Mouse (Mus musculus): ENCODE results near the gene Sorcs1. TPM values are rescaled to one million over a fixed set of nuclear protein-coding genes. Genes with fewer than 3 reads are reported as not detected.

The Sorcs1 gene
- polyA plus RNA-seq, 1 experiment from 2014 or later = 0.38 TPM

- no peaks in the 10 kb centered on the region for H3K4me1 ChIP-seq (ENCODE audit: control insufficient read depth, low read depth, low read length)
- no peaks in the 10 kb centered on the region for H3K9me3 ChIP-seq (replicated peaks; ENCODE audit: control insufficient read depth, low read length)
- no peak overlapping the region for H3K4me3 ChIP-seq (ENCODE audit: low read depth, low read length)
- 71% methylated on average over 5 of the region's 5 CpGs for WGBS (ENCODE audit: insufficient replicate concordance)
- H3K27ac ChIP-seq (ENCODE audit: low read length) = no peak overlapping the region
- no peak for ATAC-seq (ENCODE audit: low read depth)
- H3K9ac ChIP-seq (ENCODE audit: low read depth, low read length) = no peak overlapping the region
- H3K36me3 ChIP-seq (ENCODE audit: control insufficient read depth, insufficient read depth) = no peaks in the 10 kb centered on the region
- no peak overlapping the region for H3K4me2 ChIP-seq (ENCODE audit: low read depth, low read length)
- H3K27me3 ChIP-seq (ENCODE audit: control insufficient read depth, insufficient read depth, low read depth, low read length) = no peaks in the 10 kb centered on the region
Observed at GRCm38 (mm10) chr19:50486345-50486744, 192.1 kb downstream of the Sorcs1 start.

GRCm38 (mm10) chr19:50476774-50477173 lies 201.7 kb downstream of the Sorcs1 start:
- 39% methylated on average over 6 of the region's 6 CpGs for WGBS (ENCODE audit: insufficient replicate concordance)
- no peak for ATAC-seq (ENCODE audit: low read depth)

GRCm38 (mm10) chr19:50468592-50468991 lies 209.9 kb downstream of the Sorcs1 start:
- Histone ChIP-seq H3K36me3 (ENCODE audit: control insufficient read depth, insufficient read depth) (no peaks in the 10 kb centered on the region), H3K27ac (ENCODE audit: low read length) (no peak overlapping the region), H3K9me3 (replicated peaks; ENCODE audit: control insufficient read depth, low read length) (no peaks in the 10 kb centered on the region), H3K9ac (ENCODE audit: low read depth, low read length) (no peak overlapping the region), H3K27me3 (ENCODE audit: control insufficient read depth, insufficient read depth, low read depth, low read length) (no peaks in the 10 kb centered on the region), H3K4me1 (ENCODE audit: control insufficient read depth, low read depth, low read length) (no peaks in the 10 kb centered on the region), H3K4me3 (ENCODE audit: low read depth, low read length) (no peak overlapping the region), H3K4me2 (ENCODE audit: low read depth, low read length) (no peak overlapping the region)
- ATAC-seq (ENCODE audit: low read depth) = no peak
- 69% methylated on average over 3 of the region's 3 CpGs for WGBS (ENCODE audit: insufficient replicate concordance)

More at GRCm38 (mm10) chr19:50476774-50477173, 201.7 kb downstream of the Sorcs1 start:
- Histone ChIP-seq H3K9ac (ENCODE audit: low read depth, low read length) (no peak overlapping the region), H3K27me3 (ENCODE audit: control insufficient read depth, insufficient read depth, low read depth, low read length) (no peaks in the 10 kb centered on the region), H3K4me2 (ENCODE audit: low read depth, low read length) (no peak overlapping the region), H3K4me3 (ENCODE audit: low read depth, low read length) (no peak overlapping the region), H3K36me3 (ENCODE audit: control insufficient read depth, insufficient read depth) (no peaks in the 10 kb centered on the region), H3K4me1 (ENCODE audit: control insufficient read depth, low read depth, low read length) (no peaks in the 10 kb centered on the region), H3K9me3 (replicated peaks; ENCODE audit: control insufficient read depth, low read length) (no peaks in the 10 kb centered on the region), H3K27ac (ENCODE audit: low read length) (no peak overlapping the region)

GRCm38 (mm10) chr19:50464811-50465210 lies 213.6 kb downstream of the Sorcs1 start:
- Histone ChIP-seq H3K27me3 (ENCODE audit: control insufficient read depth, insufficient read depth, low read depth, low read length) (no peaks in the 10 kb centered on the region), H3K4me2 (ENCODE audit: low read depth, low read length) (no peak overlapping the region), H3K27ac (ENCODE audit: low read length) (no peak overlapping the region), H3K4me3 (ENCODE audit: low read depth, low read length) (no peak overlapping the region), H3K9me3 (replicated peaks; ENCODE audit: control insufficient read depth, low read length) (no peaks in the 10 kb centered on the region), H3K4me1 (ENCODE audit: control insufficient read depth, low read depth, low read length) (no peaks in the 10 kb centered on the region), H3K9ac (ENCODE audit: low read depth, low read length) (no peak overlapping the region), H3K36me3 (ENCODE audit: control insufficient read depth, insufficient read depth) (no peaks in the 10 kb centered on the region)
- no peak for ATAC-seq (ENCODE audit: low read depth)
- WGBS (ENCODE audit: insufficient replicate concordance) = 49% methylated on average over 6 of the region's 6 CpGs

GRCm38 (mm10) chr19:50458581-50458980 lies 219.9 kb downstream of the Sorcs1 start:
- no peak for ATAC-seq (ENCODE audit: low read depth)
- no peak overlapping the region for H3K9ac ChIP-seq (ENCODE audit: low read depth, low read length)
- H3K9me3 ChIP-seq (replicated peaks; ENCODE audit: control insufficient read depth, low read length) = no peaks in the 10 kb centered on the region
- no peak overlapping the region for H3K4me2 ChIP-seq (ENCODE audit: low read depth, low read length)
- H3K36me3 ChIP-seq (ENCODE audit: control insufficient read depth, insufficient read depth) = no peaks in the 10 kb centered on the region
- no peaks in the 10 kb centered on the region for H3K4me1 ChIP-seq (ENCODE audit: control insufficient read depth, low read depth, low read length)
- no peaks in the 10 kb centered on the region for H3K27me3 ChIP-seq (ENCODE audit: control insufficient read depth, insufficient read depth, low read depth, low read length)
- no peak overlapping the region for H3K4me3 ChIP-seq (ENCODE audit: low read depth, low read length)
- WGBS (ENCODE audit: insufficient replicate concordance) = 71% methylated on average over 5 of the region's 5 CpGs
- H3K27ac ChIP-seq (ENCODE audit: low read length) = no peak overlapping the region

GRCm38 (mm10) chr19:50457275-50457892 lies 221.1 kb downstream of the Sorcs1 start:
- H3K4me1 ChIP-seq (ENCODE audit: control insufficient read depth, low read depth, low read length) = no peaks in the 10 kb centered on the region
- no peak for ATAC-seq (ENCODE audit: low read depth)
- H3K9me3 ChIP-seq (replicated peaks; ENCODE audit: control insufficient read depth, low read length) = no peaks in the 10 kb centered on the region
- no peak overlapping the region for H3K27ac ChIP-seq (ENCODE audit: low read length)
- WGBS (ENCODE audit: insufficient replicate concordance) = 43% methylated on average over 5 of the region's 5 CpGs
- H3K4me3 ChIP-seq (ENCODE audit: low read depth, low read length) = no peak overlapping the region
- H3K27me3 ChIP-seq (ENCODE audit: control insufficient read depth, insufficient read depth, low read depth, low read length) = no peaks in the 10 kb centered on the region
- no peak overlapping the region for H3K4me2 ChIP-seq (ENCODE audit: low read depth, low read length)
- H3K36me3 ChIP-seq (ENCODE audit: control insufficient read depth, insufficient read depth) = no peaks in the 10 kb centered on the region
- H3K9ac ChIP-seq (ENCODE audit: low read depth, low read length) = no peak overlapping the region

- no peak overlapping the region for H3K27ac ChIP-seq (ENCODE audit: low read length)
Observed at GRCm38 (mm10) chr19:50441099-50441498, 237.3 kb downstream of the Sorcs1 start.

GRCm38 (mm10) chr19:50440246-50440910 lies 238.1 kb downstream of the Sorcs1 start:
- H3K4me3 ChIP-seq (ENCODE audit: low read depth, low read length) = no peak overlapping the region
- no peak overlapping the region for H3K27ac ChIP-seq (ENCODE audit: low read length)
- H3K9me3 ChIP-seq (replicated peaks; ENCODE audit: control insufficient read depth, low read length) = no peaks in the 10 kb centered on the region
- no peaks in the 10 kb centered on the region for H3K27me3 ChIP-seq (ENCODE audit: control insufficient read depth, insufficient read depth, low read depth, low read length)
- no peak for ATAC-seq (ENCODE audit: low read depth)
- H3K4me2 ChIP-seq (ENCODE audit: low read depth, low read length) = no peak overlapping the region
- no peaks in the 10 kb centered on the region for H3K4me1 ChIP-seq (ENCODE audit: control insufficient read depth, low read depth, low read length)
- no peak overlapping the region for H3K9ac ChIP-seq (ENCODE audit: low read depth, low read length)
- WGBS (ENCODE audit: insufficient replicate concordance) = 8% methylated on average over 10 of the region's 11 CpGs
- no peaks in the 10 kb centered on the region for H3K36me3 ChIP-seq (ENCODE audit: control insufficient read depth, insufficient read depth)

More at GRCm38 (mm10) chr19:50441099-50441498, 237.3 kb downstream of the Sorcs1 start:
- no peak for ATAC-seq (ENCODE audit: low read depth)
- Histone ChIP-seq H3K9ac (ENCODE audit: low read depth, low read length) (no peak overlapping the region), H3K36me3 (ENCODE audit: control insufficient read depth, insufficient read depth) (no peaks in the 10 kb centered on the region), H3K27me3 (ENCODE audit: control insufficient read depth, insufficient read depth, low read depth, low read length) (no peaks in the 10 kb centered on the region), H3K4me2 (ENCODE audit: low read depth, low read length) (no peak overlapping the region), H3K9me3 (replicated peaks; ENCODE audit: control insufficient read depth, low read length) (no peaks in the 10 kb centered on the region), H3K4me3 (ENCODE audit: low read depth, low read length) (no peak overlapping the region), H3K4me1 (ENCODE audit: control insufficient read depth, low read depth, low read length) (no peaks in the 10 kb centered on the region)
- WGBS (ENCODE audit: insufficient replicate concordance) = 39% methylated on average over 4 of the region's 4 CpGs

- Histone ChIP-seq H3K9ac (ENCODE audit: low read depth, low read length) (no peak overlapping the region), H3K27me3 (ENCODE audit: control insufficient read depth, insufficient read depth, low read depth, low read length) (no peaks in the 10 kb centered on the region), H3K36me3 (ENCODE audit: control insufficient read depth, insufficient read depth) (no peaks in the 10 kb centered on the region), H3K4me1 (ENCODE audit: control insufficient read depth, low read depth, low read length) (no peaks in the 10 kb centered on the region), H3K27ac (ENCODE audit: low read length) (no peak overlapping the region), H3K4me3 (ENCODE audit: low read depth, low read length) (no peak overlapping the region), H3K9me3 (replicated peaks; ENCODE audit: control insufficient read depth, low read length) (no peaks in the 10 kb centered on the region), H3K4me2 (ENCODE audit: low read depth, low read length) (no peak overlapping the region)
- ATAC-seq (ENCODE audit: low read depth) = no peak
- 18% methylated on average over 3 of the region's 3 CpGs for WGBS (ENCODE audit: insufficient replicate concordance)
Observed at GRCm38 (mm10) chr19:50439464-50439881, 239.0 kb downstream of the Sorcs1 start.

All from liver, embryonic 16.5 days (tissue).